Mouse (Mus musculus) heart, embryonic 13.5 days (tissue): ENCODE data around the gene Ntn1. TPM values are rescaled to one million over a fixed set of nuclear protein-coding genes. Genes with fewer than 3 reads are reported as not detected.

ENCODE experiments used
- ATAC-seq: fragments of 200-750 bp; cut with Nextera tagmentation; 2 replicates; pipeline ENCODE4 v1.8.0; 2017; ENCODE audit warnings: moderate TSS enrichment; ENCODE audit not compliant: insufficient number of reproducible peaks, low FRiP score, low TSS enrichment; ENCODE audit errors: extremely low read depth
- H3K27ac ChIP-seq: fragments of 300-500 bp; sonication (generic); replicated peaks from 2 replicates; pipeline ENCODE4 v1.5.1; 2015; ENCODE audit warnings: moderate library complexity, mild to moderate bottlenecking, inconsistent platforms
- H3K27me3 ChIP-seq: fragments of 300-500 bp; sonication (generic); replicated peaks from 2 replicates; pipeline ENCODE4 v1.6.1; 2015; ENCODE audit warnings: mild to moderate bottlenecking, inconsistent platforms
- H3K36me3 ChIP-seq: fragments of 300-500 bp; sonication (generic); 2 replicates; pipeline ENCODE4 v1.6.1; 2015; ENCODE audit warnings: mild to moderate bottlenecking, inconsistent platforms
- H3K4me1 ChIP-seq: fragments of 300-500 bp; sonication (generic); 2 replicates; pipeline ENCODE4 v1.6.1; 2015; ENCODE audit warnings: inconsistent platforms
- H3K4me2 ChIP-seq: fragments of 300-500 bp; sonication (generic); 2 replicates; pipeline ENCODE4 v1.6.1; 2015; ENCODE audit warnings: inconsistent platforms, mild to moderate bottlenecking, moderate library complexity
- H3K4me3 ChIP-seq: fragments of 300-500 bp; sonication (generic); 2 replicates; pipeline ENCODE4 v1.5.1; 2015; ENCODE audit warnings: moderate library complexity, mild to moderate bottlenecking, inconsistent platforms
- H3K9ac ChIP-seq: fragments of 300-500 bp; sonication (generic); 2 replicates; pipeline ENCODE4 v1.6.1; 2015; ENCODE audit warnings: inconsistent platforms, mild to moderate bottlenecking, moderate library complexity
- H3K9me3 ChIP-seq: fragments of 300-500 bp; sonication (generic); 2 replicates; pipeline ENCODE4 v1.6.1; 2016; ENCODE audit warnings: inconsistent platforms
- WGBS: fragments of 180-500 bp; shearing (Covaris S2); methylation state at CpG from one replicate; pipeline ENCODE4 v1.1.7; 2015; ENCODE audit warnings: mixed read lengths; 5-methylcytosine and 5-hydroxymethylcytosine counted together
- polyA plus RNA-seq: library from polyadenylated mRNA; unstranded; fragments of >200 nt; fragmentation: Nextera tagmentation; extraction: Ambion mirVana; gene quantifications from 2 replicates; pipeline ENCODE4 v1.2.1, GENCODE M21; 2015

Ntn1 gene
- polyA plus RNA-seq, 1 experiment from 2014 or later, result 19.2 TPM

- WGBS, result 76% methylated on average over 4 of the region's 4 CpGs
Observed at GRCm38 (mm10) chr11:68258498-68258897, 142.1 kb downstream of the Ntn1 start.

GRCm38 (mm10) chr11:68253531-68253930, 147.1 kb downstream of the Ntn1 start:
- Histone ChIP-seq H3K9ac (no peak overlapping the region), H3K27me3 (no peaks in the 10 kb centered on the region), H3K4me1 (no peaks in the 10 kb centered on the region), H3K4me3 (no peak overlapping the region), H3K27ac (no peak overlapping the region), H3K9me3 (no peaks in the 10 kb centered on the region), H3K4me2 (no peak overlapping the region), H3K36me3 (peaks cover 20% of the 10 kb centered on the region; the same call in 1 of the 2 replicates)
- no peak for ATAC-seq
- 69% methylated on average over 7 of the region's 7 CpGs for WGBS

More at GRCm38 (mm10) chr11:68258498-68258897, 142.1 kb downstream of the Ntn1 start:
- no peaks in the 10 kb centered on the region for H3K9me3 ChIP-seq
- no peak overlapping the region for H3K9ac ChIP-seq
- no peak for ATAC-seq
- H3K36me3 ChIP-seq, result peaks cover 16% of the 10 kb centered on the region; the same call in 1 of the 2 replicates
- no peak overlapping the region for H3K4me2 ChIP-seq
- H3K4me3 ChIP-seq, result no peak overlapping the region
- H3K27ac ChIP-seq, result no peak overlapping the region
- H3K27me3 ChIP-seq, result no peaks in the 10 kb centered on the region
- 0 out of 2 replicates have a peak, but pooled peaks cover 5% of the 10 kb centered on the region for H3K4me1 ChIP-seq

- no peak for ATAC-seq
- WGBS, result 86% methylated on average over 6 of the region's 6 CpGs
- no peaks in the 10 kb centered on the region for H3K4me1 ChIP-seq
- no peaks in the 10 kb centered on the region for H3K9me3 ChIP-seq
- H3K36me3 ChIP-seq, result 0 out of 2 replicates have a peak, but pooled peaks cover 9% of the 10 kb centered on the region
- H3K27ac ChIP-seq, result no peak overlapping the region
- H3K4me3 ChIP-seq, result no peak overlapping the region
- H3K27me3 ChIP-seq, result no peaks in the 10 kb centered on the region
- no peak overlapping the region for H3K4me2 ChIP-seq
- H3K9ac ChIP-seq, result no peak overlapping the region
Observed at GRCm38 (mm10) chr11:68250106-68250505, 150.5 kb downstream of the Ntn1 start.

- 54% methylated on average over 6 of the region's 6 CpGs for WGBS
- Histone ChIP-seq H3K9me3 (0 out of 2 replicates have a peak, but pooled peaks cover 3% of the 10 kb centered on the region), H3K27me3 (no peaks in the 10 kb centered on the region), H3K9ac (no peak overlapping the region), H3K4me3 (no peak overlapping the region), H3K36me3 (peaks cover 11% of the 10 kb centered on the region), H3K4me2 (no peak overlapping the region), H3K27ac (no peak overlapping the region), H3K4me1 (peaks cover 6% of the 10 kb centered on the region)
- ATAC-seq, result no peak
Observed at GRCm38 (mm10) chr11:68247897-68248296, 152.7 kb downstream of the Ntn1 start.

- Histone ChIP-seq H3K9me3 (0 out of 2 replicates have a peak, but pooled peaks cover 3% of the 10 kb centered on the region), H3K9ac (no peak overlapping the region), H3K4me3 (no peak overlapping the region), H3K4me1 (peaks cover 11% of the 10 kb centered on the region), H3K27ac (no peak overlapping the region), H3K27me3 (no peaks in the 10 kb centered on the region), H3K4me2 (no peak overlapping the region), H3K36me3 (peaks cover 7% of the 10 kb centered on the region)
- WGBS, result 81% methylated on average over 5 of the region's 5 CpGs
- ATAC-seq, result no peak
Observed at GRCm38 (mm10) chr11:68244992-68245261, 155.7 kb downstream of the Ntn1 start.

- H3K36me3 ChIP-seq, result peaks cover 7% of the 10 kb centered on the region
- no peak overlapping the region for H3K4me3 ChIP-seq
- no peak for ATAC-seq
- H3K4me2 ChIP-seq, result no peak overlapping the region
- H3K4me1 ChIP-seq, result peaks cover 14% of the 10 kb centered on the region
- no peak overlapping the region for H3K27ac ChIP-seq
- H3K9ac ChIP-seq, result no peak overlapping the region
- H3K27me3 ChIP-seq, result no peaks in the 10 kb centered on the region
- 54% methylated on average over 16 of the region's 16 CpGs for WGBS
- 0 out of 2 replicates have a peak, but pooled peaks cover 3% of the 10 kb centered on the region for H3K9me3 ChIP-seq
Observed at GRCm38 (mm10) chr11:68244254-68244991, 156.2 kb downstream of the Ntn1 start.

GRCm38 (mm10) chr11:68239756-68240155, 160.9 kb downstream of the Ntn1 start:
- Histone ChIP-seq H3K9ac (no peak overlapping the region), H3K27me3 (no peaks in the 10 kb centered on the region), H3K27ac (no peak overlapping the region), H3K4me1 (peaks cover 27% of the 10 kb centered on the region), H3K36me3 (peaks cover 7% of the 10 kb centered on the region), H3K4me3 (no peak overlapping the region), H3K9me3 (0 out of 2 replicates have a peak, but pooled peaks cover 3% of the 10 kb centered on the region), H3K4me2 (no peak overlapping the region)
- ATAC-seq, result no peak
- WGBS, result 62% methylated on average over 5 of the region's 5 CpGs

- H3K9me3 ChIP-seq, result no peaks in the 10 kb centered on the region
- H3K36me3 ChIP-seq, result no peaks in the 10 kb centered on the region
- no peak overlapping the region for H3K4me3 ChIP-seq
- WGBS, result 70% methylated on average over 9 of the region's 9 CpGs
- no peak overlapping the region for H3K4me2 ChIP-seq
- ATAC-seq, result no peak
- peaks cover 15% of the 10 kb centered on the region for H3K4me1 ChIP-seq
- no peak overlapping the region for H3K27ac ChIP-seq
- no peak overlapping the region for H3K9ac ChIP-seq
- H3K27me3 ChIP-seq, result peaks cover 3% of the 10 kb centered on the region; the same call in 1 of the 2 replicates
Observed at GRCm38 (mm10) chr11:68233469-68233965, 167.1 kb downstream of the Ntn1 start.

GRCm38 (mm10) chr11:68231558-68231957, 169.1 kb downstream of the Ntn1 start:
- Histone ChIP-seq H3K27ac (no peak overlapping the region), H3K4me3 (no peak overlapping the region), H3K9me3 (no peaks in the 10 kb centered on the region), H3K4me1 (peaks cover 11% of the 10 kb centered on the region), H3K36me3 (0 out of 2 replicates have a peak, but pooled peaks cover under 1% of the 10 kb centered on the region), H3K4me2 (no peak overlapping the region), H3K9ac (no peak overlapping the region), H3K27me3 (peaks cover 8% of the 10 kb centered on the region; the same call in 1 of the 2 replicates)
- 88% methylated on average over 5 of the region's 5 CpGs for WGBS
- ATAC-seq, result no peak

- Histone ChIP-seq H3K27me3 (peaks cover 8% of the 10 kb centered on the region; the same call in 1 of the 2 replicates), H3K4me2 (no peak overlapping the region), H3K4me1 (peaks cover 11% of the 10 kb centered on the region), H3K9ac (no peak overlapping the region), H3K4me3 (no peak overlapping the region), H3K9me3 (no peaks in the 10 kb centered on the region), H3K36me3 (0 out of 2 replicates have a peak, but pooled peaks cover 3% of the 10 kb centered on the region), H3K27ac (no peak overlapping the region)
- 63% methylated on average over 18 of the region's 18 CpGs for WGBS
- no peak for ATAC-seq
Observed at GRCm38 (mm10) chr11:68228941-68229665, 171.5 kb downstream of the Ntn1 start.

GRCm38 (mm10) chr11:68227837-68228236, 172.8 kb downstream of the Ntn1 start:
- Histone ChIP-seq H3K9me3 (no peaks in the 10 kb centered on the region), H3K4me3 (no peak overlapping the region), H3K9ac (no peak overlapping the region), H3K36me3 (0 out of 2 replicates have a peak, but pooled peaks cover 3% of the 10 kb centered on the region), H3K4me2 (no peak overlapping the region), H3K4me1 (peaks cover 11% of the 10 kb centered on the region), H3K27ac (no peak overlapping the region), H3K27me3 (0 out of 2 replicates have a peak, but pooled peaks cover 5% of the 10 kb centered on the region)
- 88% methylated on average over 6 of the region's 6 CpGs for WGBS
- no peak for ATAC-seq
